Comparison of ENCODE assay signal across 15 mouse cellular contexts in the genomic region with DNA sequence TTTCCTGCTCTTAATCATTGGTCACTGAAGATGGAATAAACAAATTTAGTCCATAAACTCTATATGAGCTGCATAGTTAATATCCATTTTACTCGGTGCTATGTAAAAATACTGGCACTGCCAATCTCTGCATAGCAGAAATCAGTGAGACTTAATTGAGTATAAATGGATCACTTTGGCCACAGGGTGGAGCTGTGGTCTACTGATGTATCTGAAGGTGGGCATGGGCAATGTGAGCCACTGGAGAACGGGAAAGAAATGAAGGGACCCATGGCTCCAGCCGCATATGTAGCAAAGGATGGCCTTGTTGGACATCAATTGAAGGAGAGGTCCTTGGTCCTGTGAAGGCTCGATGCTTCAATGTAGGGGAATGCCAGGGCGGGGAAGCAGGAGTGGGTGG. TPM values are rescaled to one million over a fixed set of nuclear protein-coding genes. Genes with fewer than 3 reads are reported as not detected.
DNase-seq lines count a peak whose midpoint lies in the region; ATAC-seq and TF ChIP-seq lines count a peak whose summit lies in the region.
"Had no signal": no experiment of that assay in that cellular context is flagged by ENCODE, and none has a peak within 500 bp of the region (broad histone marks: within the 10 kb centered on the region; RNA-seq: fewer than 3 reads in every experiment).

No protein-coding gene starts in this region.

- H3K27me3 ChIP-seq in forebrain, postnatal 0 days (ENCODE audit: insufficient read depth, low read length), result no peaks in the 10 kb centered on the region
- no peaks in the 10 kb centered on the region for H3K27me3 ChIP-seq in forebrain, embryonic 11.5 days (ENCODE audit: control insufficient read depth, insufficient read depth, low read length)
- no peaks in the 10 kb centered on the region for H3K27me3 ChIP-seq in midbrain, postnatal 0 days (ENCODE audit: insufficient read depth, low read length)
- no peaks in the 10 kb centered on the region for H3K27me3 ChIP-seq in midbrain, embryonic 15.5 days (replicated peaks)
- H3K27me3 ChIP-seq: embryonic facial prominence, embryonic 12.5 days; megakaryocyte, embryonic 14.5 days; neural tube, embryonic 12.5 days; stomach, embryonic 15.5 days had no signal

- H3K9me3 ChIP-seq in forebrain, postnatal 0 days (ENCODE audit: low read length), result no peaks in the 10 kb centered on the region
- H3K9me3 ChIP-seq in forebrain, embryonic 11.5 days (ENCODE audit: control insufficient read depth, low read length), result no peaks in the 10 kb centered on the region
- H3K9me3 ChIP-seq in midbrain, postnatal 0 days (ENCODE audit: low read length), result no peaks in the 10 kb centered on the region
- no peaks in the 10 kb centered on the region for H3K9me3 ChIP-seq in midbrain, embryonic 15.5 days
- H3K9me3 ChIP-seq: embryonic facial prominence, embryonic 12.5 days; megakaryocyte, embryonic 14.5 days; neural tube, embryonic 12.5 days; stomach, embryonic 15.5 days had no signal

- no peak for TF ChIP-seq POLR2A in bone marrow, adult 2 months (IDR thresholded peaks at IDR 0.05; ENCODE audit: borderline replicate concordance, control insufficient read depth, low read depth, low read length)

- H3K4me2 ChIP-seq in forebrain, postnatal 0 days (ENCODE audit: low read depth), result no peak overlapping the region
- H3K4me2 ChIP-seq in forebrain, embryonic 11.5 days (ENCODE audit: low read depth, low read length, severe bottlenecking), result no peak overlapping the region
- no peak overlapping the region for H3K4me2 ChIP-seq in midbrain, postnatal 0 days (ENCODE audit: low read depth, low read length, poor library complexity, severe bottlenecking)
- no peak overlapping the region for H3K4me2 ChIP-seq in midbrain, embryonic 15.5 days
- H3K4me2 ChIP-seq: embryonic facial prominence, embryonic 12.5 days; neural tube, embryonic 12.5 days; stomach, embryonic 15.5 days had no signal

- no peak for ATAC-seq in forebrain, postnatal 0 days
- ATAC-seq in forebrain, embryonic 11.5 days (replicated peaks; ENCODE audit: low FRiP score), result no peak
- no peak for ATAC-seq in midbrain, postnatal 0 days (ENCODE audit: low FRiP score)
- no peak for ATAC-seq in midbrain, embryonic 15.5 days (replicated peaks)

- H3K4me1 ChIP-seq in forebrain, postnatal 0 days (ENCODE audit: insufficient read depth), result no peaks in the 10 kb centered on the region
- no peaks in the 10 kb centered on the region for H3K4me1 ChIP-seq in forebrain, embryonic 11.5 days (replicated peaks; ENCODE audit: control insufficient read depth, insufficient read depth, low read length)
- H3K4me1 ChIP-seq in midbrain, postnatal 0 days (ENCODE audit: insufficient read depth, low read length), result no peaks in the 10 kb centered on the region
- H3K4me1 ChIP-seq in midbrain, embryonic 15.5 days, result no peaks in the 10 kb centered on the region
- H3K4me1 ChIP-seq in bone marrow, adult 2 months (ENCODE audit: control insufficient read depth, insufficient read depth, low read length), result no peaks in the 10 kb centered on the region; the same call in 1 of the 2 replicates
- H3K4me1 ChIP-seq: embryonic facial prominence, embryonic 12.5 days; neural tube, embryonic 12.5 days; stomach, embryonic 15.5 days had no signal

- no peak overlapping the region for H3K9ac ChIP-seq in forebrain, postnatal 0 days
- H3K9ac ChIP-seq in forebrain, embryonic 11.5 days (ENCODE audit: low read length), result no peak overlapping the region
- H3K9ac ChIP-seq in midbrain, postnatal 0 days (replicated peaks; ENCODE audit: low read length, poor library complexity, severe bottlenecking), result no peak overlapping the region
- no peak overlapping the region for H3K9ac ChIP-seq in midbrain, embryonic 15.5 days
- H3K9ac ChIP-seq: embryonic facial prominence, embryonic 12.5 days; neural tube, embryonic 12.5 days; stomach, embryonic 15.5 days had no signal

- 74% methylated on average over 5 of the region's 5 CpGs for WGBS in forebrain, postnatal 0 days
- WGBS in forebrain, embryonic 11.5 days, result 74% methylated on average over 5 of the region's 5 CpGs
- WGBS in midbrain, postnatal 0 days, result 72% methylated on average over 5 of the region's 5 CpGs
- WGBS in midbrain, embryonic 15.5 days, result 71% methylated on average over 5 of the region's 5 CpGs
- 59% methylated on average over 5 of the region's 5 CpGs for WGBS in bone marrow, adult 2 months

- TF ChIP-seq CTCF in forebrain, postnatal 0 days (IDR thresholded peaks at IDR 0.05; ENCODE audit: low read depth), result 0 out of 2 replicates have a peak, but pooled peaks have one; percentile 12
- TF ChIP-seq CTCF in midbrain, postnatal 0 days (IDR thresholded peaks at IDR 0.05), result peak; percentile 47
- 0 out of 2 replicates have a peak, but pooled peaks have one; percentile 6 for TF ChIP-seq CTCF in bone marrow, adult 2 months (IDR thresholded peaks at IDR 0.05; ENCODE audit: control insufficient read depth, insufficient read depth, low read length)

- H3K36me3 ChIP-seq in forebrain, postnatal 0 days (ENCODE audit: insufficient read depth), result no peaks in the 10 kb centered on the region
- H3K36me3 ChIP-seq in forebrain, embryonic 11.5 days (ENCODE audit: control insufficient read depth, insufficient read depth, low read length), result no peaks in the 10 kb centered on the region
- H3K36me3 ChIP-seq in midbrain, postnatal 0 days (ENCODE audit: insufficient read depth, low read length), result no peaks in the 10 kb centered on the region
- H3K36me3 ChIP-seq in midbrain, embryonic 15.5 days (replicated peaks), result no peaks in the 10 kb centered on the region
- H3K36me3 ChIP-seq: embryonic facial prominence, embryonic 12.5 days; neural tube, embryonic 12.5 days; stomach, embryonic 15.5 days had no signal

- no peak overlapping the region for H3K27ac ChIP-seq in forebrain, postnatal 0 days (ENCODE audit: low read depth, low read length)
- no peak overlapping the region for H3K27ac ChIP-seq in forebrain, embryonic 11.5 days (ENCODE audit: low read depth, low read length)
- H3K27ac ChIP-seq in midbrain, postnatal 0 days (ENCODE audit: low read depth, low read length), result no peak overlapping the region
- H3K27ac ChIP-seq in midbrain, embryonic 15.5 days, result no peak overlapping the region
- no peak overlapping the region for H3K27ac ChIP-seq in bone marrow, adult 2 months (ENCODE audit: control insufficient read depth, insufficient read depth, low read depth, low read length, poor library complexity)
- H3K27ac ChIP-seq: embryonic facial prominence, embryonic 12.5 days; neural tube, embryonic 12.5 days; stomach, embryonic 15.5 days had no signal

- H3K4me3 ChIP-seq in forebrain, postnatal 0 days (ENCODE audit: low read depth, low read length), result no peak overlapping the region
- H3K4me3 ChIP-seq in forebrain, embryonic 11.5 days (ENCODE audit: low read depth, low read length), result no peak overlapping the region
- no peak overlapping the region for H3K4me3 ChIP-seq in midbrain, postnatal 0 days (ENCODE audit: low read depth, low read length)
- no peak overlapping the region for H3K4me3 ChIP-seq in midbrain, embryonic 15.5 days
- no peak overlapping the region for H3K4me3 ChIP-seq in bone marrow, adult 2 months (replicated peaks; ENCODE audit: control insufficient read depth, low read depth, low read length)
- H3K4me3 ChIP-seq: embryonic facial prominence, embryonic 12.5 days; megakaryocyte, embryonic 14.5 days; neural tube, embryonic 12.5 days; stomach, embryonic 15.5 days had no signal

- no peak for DNase-seq in forebrain, postnatal 0 days
- no peak for DNase-seq in forebrain, embryonic 11.5 days (ENCODE audit: low spot score)
- peak; percentile 18 for DNase-seq in midbrain, postnatal 0 days (ENCODE audit: low spot score)
- peak; percentile 45 to 53 for DNase-seq in thymus, postnatal 36 days
- DNase-seq in frontal cortex, postnatal 10 days (ENCODE audit: low spot score in 2 of 2), result no peak
- no peak for DNase-seq in cerebellum, postnatal 4 days (ENCODE audit: low spot score in 2 of 2)
- DNase-seq: B cell, adult 2 months had no signal

RNA-seq across cellular contexts. Expression of gene 2210010C04Rik, which starts 25.8 kb away (rescaled TPM):
- not detected in 2 replicates for total RNA-seq in forebrain, postnatal 0 days (2014; rRNA removed)
- not detected in 2 replicates for polyA plus RNA-seq in forebrain, postnatal 0 days (2015; fragmentation: Nextera tagmentation; extraction: Ambion mirVana)
- polyA plus RNA-seq in forebrain, embryonic 11.5 days (2014; fragmentation: Nextera tagmentation; extraction: Ambion mirVana), result not detected in 2 replicates
- total RNA-seq in midbrain, postnatal 0 days (2014; rRNA removed), result not detected in 2 replicates
- not detected in 2 replicates for polyA plus RNA-seq in midbrain, postnatal 0 days (2015; fragmentation: Nextera tagmentation; extraction: Ambion mirVana)
- polyA plus RNA-seq in midbrain, embryonic 15.5 days (2015; fragmentation: Nextera tagmentation; extraction: Ambion mirVana), result not detected in 2 replicates
- polyA plus RNA-seq in bone marrow, adult 2 months (2011; ENCODE audit: insufficient read depth, insufficient read length, low replicate concordance, missing spikeins), result not detected in 2 replicates
- total RNA-seq: layer of hippocampus, adult 18-20 months had no signal
- polyA plus RNA-seq: embryonic facial prominence, embryonic 12.5 days; heart, embryonic 14.5 days; neural tube, embryonic 12.5 days had no signal

Comparison
In these comparisons a context has a peak if more than half of its experiments do, and no peak if none do; other contexts are left out.
1. DNase-seq: peak in midbrain, postnatal 0 days (single experiment) and thymus, postnatal 36 days (2 of 2); none in forebrain, postnatal 0 days (single experiment), forebrain, embryonic 11.5 days (single experiment), frontal cortex, postnatal 10 days (0 of 2) and cerebellum, postnatal 4 days (0 of 2).
2. Peak in every context shown above with its lines, with median percentiles within 50 percentile points of each other: CTCF ChIP-seq.